Mouse (Mus musculus) embryo, embryonic 10 days (tissue): ENCODE data around the gene Gm10800.
"Not testable (repeated sequence)": the region's sequence is repeated elsewhere in the genome, so short reads cannot be mapped to it uniquely, and the experiment has no call there.

Source experiments
- DNase-seq: peaks from one replicate; pipeline ENCODE4 v3.0.0-alpha.2; 2015; ENCODE audit warnings: low spot score

Gene Gm10800

DNA sequence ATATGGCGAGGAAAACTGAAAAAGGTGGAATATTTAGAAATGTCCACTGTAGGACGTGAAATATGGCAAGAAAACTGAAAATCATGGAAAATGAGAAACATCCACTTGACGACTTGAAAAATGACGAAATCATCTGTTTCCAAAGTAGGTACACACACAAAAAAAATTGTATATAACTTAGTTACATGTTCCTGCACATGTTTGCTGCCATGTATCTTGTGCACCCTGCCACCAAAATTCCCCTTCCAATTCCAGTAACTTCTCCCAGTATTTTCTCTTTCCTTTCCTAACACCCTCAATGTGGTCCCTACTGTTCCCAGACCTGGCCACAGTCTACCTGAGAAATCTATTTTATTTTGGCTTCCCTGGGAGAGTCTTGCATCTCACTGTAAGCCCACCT, at the start of gene Gm10800:
Gm10800 (minus strand) TSS at position 101 of the 400 bp plus-strand sequence.
- DNase-seq, result not testable (repeated sequence)

DNA sequence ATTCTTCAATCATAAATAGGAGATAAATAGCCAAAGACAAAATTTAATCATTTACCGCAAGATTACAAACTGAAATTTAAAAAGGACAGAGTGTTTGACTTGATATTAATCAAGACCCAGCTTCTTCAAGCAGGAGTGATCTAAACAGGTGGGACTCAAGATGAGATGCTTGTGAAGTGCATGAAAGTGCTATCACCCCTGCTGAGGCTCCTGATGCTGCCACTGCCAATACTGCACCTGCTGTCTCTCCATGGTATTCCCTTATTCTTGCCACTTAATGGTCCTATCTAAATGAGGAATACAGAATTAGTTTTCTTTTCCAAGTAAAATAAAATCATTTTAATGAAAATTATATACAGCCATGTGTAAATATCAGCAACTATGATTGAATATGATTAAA, 30.4 kb upstream of the Gm10800 start:
- DNase-seq, result no peak

DNA sequence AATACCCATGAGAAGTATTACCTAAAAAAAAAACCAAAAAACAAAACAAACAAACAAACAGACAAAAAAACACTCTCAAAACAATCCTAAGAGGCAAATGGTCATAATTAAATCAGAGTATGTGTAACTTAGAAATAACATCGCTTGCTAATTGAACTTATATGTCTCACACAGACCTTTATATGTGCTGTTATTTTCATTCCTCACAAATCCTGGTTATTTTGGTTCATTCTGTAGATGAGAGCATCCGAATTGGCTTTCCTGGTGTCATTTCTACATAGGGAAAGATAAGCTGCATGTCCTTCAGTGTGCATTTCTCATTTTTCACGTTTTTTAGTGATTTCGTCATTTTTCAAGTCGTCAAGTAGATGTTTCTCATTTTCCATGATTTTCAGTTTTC, 5.2 kb downstream of the Gm10800 start, which contains the start of gene Gm10801:
Gm10801 (plus strand) TSS at position 301 of the 400 bp plus-strand sequence.
- not testable (repeated sequence) for DNase-seq
